Mouse (Mus musculus) midbrain, embryonic 16.5 days (tissue): ENCODE results near the gene Prrg2. TPM values are rescaled to one million over a fixed set of nuclear protein-coding genes. Genes with fewer than 3 reads are reported as not detected.
A peak's percentile ranks its signal among the peaks of the same experiment; 100 is the strongest.

Experiments used
- ATAC-seq: fragments of 200-750 bp; cut with Nextera tagmentation; 2 replicates; pipeline ENCODE4 v1.8.0; 2017; ENCODE audit warnings: moderate TSS enrichment
- H3K27ac ChIP-seq: fragments of 300-500 bp; sonication (generic); 2 replicates; pipeline ENCODE4 v1.5.1; 2014; ENCODE audit warnings: mild to moderate bottlenecking, low read length, mixed read lengths
- H3K27me3 ChIP-seq: fragments of 300-500 bp; sonication (generic); 2 replicates; pipeline ENCODE4 v1.6.1; 2014; ENCODE audit warnings: low read depth, low read length, mixed read lengths; ENCODE audit not compliant: control insufficient read depth, insufficient read depth
- H3K36me3 ChIP-seq: fragments of 300-500 bp; sonication (generic); 2 replicates; pipeline ENCODE4 v1.6.1; 2014; ENCODE audit warnings: mild to moderate bottlenecking, low read length, moderate library complexity, mixed read lengths; ENCODE audit not compliant: control insufficient read depth, insufficient read depth
- H3K4me1 ChIP-seq: fragments of 300-500 bp; sonication (generic); 2 replicates; pipeline ENCODE4 v1.6.1; 2014; ENCODE audit warnings: mild to moderate bottlenecking, low read length, mixed read lengths; ENCODE audit not compliant: control insufficient read depth, insufficient read depth
- H3K4me2 ChIP-seq: fragments of 300-500 bp; sonication (generic); 2 replicates; pipeline ENCODE4 v1.6.1; 2014; ENCODE audit warnings: mild to moderate bottlenecking, low read length, mixed read lengths
- H3K4me3 ChIP-seq: fragments of 300-500 bp; sonication (generic); 2 replicates; pipeline ENCODE4 v1.5.1; 2014; ENCODE audit warnings: low read depth, mild to moderate bottlenecking, low read length, moderate library complexity, mixed read lengths
- H3K9ac ChIP-seq: fragments of 300-500 bp; sonication (generic); 2 replicates; pipeline ENCODE4 v1.6.1; 2014; ENCODE audit warnings: low read depth, low read length, mixed read lengths
- H3K9me3 ChIP-seq: fragments of 300-500 bp; sonication (generic); replicated peaks from 2 replicates; pipeline ENCODE4 v1.6.1; 2014; ENCODE audit warnings: mild to moderate bottlenecking, low read length, mixed read lengths; ENCODE audit not compliant: control insufficient read depth, poor library complexity, severe bottlenecking
- WGBS: fragments of 180-500 bp; shearing (Covaris S2); extraction: QIAGEN DNeasy Blood & Tissue Kit; methylation state at CpG from one replicate; pipeline ENCODE4 v1.1.7; 2014; 5-methylcytosine and 5-hydroxymethylcytosine counted together
- polyA plus RNA-seq: library from polyadenylated mRNA; unstranded; fragments of >200 nt; fragmentation: Nextera tagmentation; extraction: Ambion mirVana; gene quantifications from 2 replicates; pipeline ENCODE4 v1.2.1, GENCODE M21; 2015

The Prrg2 gene
- polyA plus RNA-seq, 1 experiment from 2014 or later, result 13.6 TPM

DNA sequence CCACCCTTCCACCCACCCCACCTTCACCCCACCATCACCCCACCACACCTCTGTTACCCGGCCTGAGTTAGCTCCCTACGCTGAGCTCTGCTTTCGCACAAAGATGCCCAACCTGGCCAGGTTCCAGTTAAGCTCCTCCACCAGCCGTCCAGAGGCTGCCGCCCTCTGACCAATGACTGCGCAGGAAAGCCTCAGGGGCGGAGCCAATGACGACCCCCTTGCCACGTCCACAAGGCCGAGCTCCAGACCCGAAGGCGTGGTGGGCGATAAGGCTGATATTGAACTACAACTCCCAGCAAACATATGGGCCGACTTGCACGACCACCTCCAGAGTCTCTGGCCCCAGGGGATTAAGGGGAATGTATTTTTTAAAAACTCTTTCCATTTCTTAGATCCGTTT lies 29.6 kb upstream of the Prrg2 start, which contains the start of gene Rcn3:
Gene Rcn3, minus strand, starts transcription at position 174 of the 400 bp plus-strand sequence.
- peak within 1 kb of the TSS; percentile 40 for H3K4me3 ChIP-seq
- 0% methylated on average over 16 of the region's 16 CpGs for WGBS
- H3K4me1 ChIP-seq, result peaks cover 5% of the 10 kb centered on the region
- peak; percentile 94 for ATAC-seq
- H3K27me3 ChIP-seq, result no peaks in the 10 kb centered on the region
- H3K9me3 ChIP-seq, result no peaks in the 10 kb centered on the region
- H3K4me2 ChIP-seq, result peak within 1 kb of the TSS; percentile 60
- H3K36me3 ChIP-seq, result no peaks in the 10 kb centered on the region
- peak within 1 kb of the TSS; percentile 57 for H3K9ac ChIP-seq
- no peak within 1 kb of the TSS for H3K27ac ChIP-seq

GRCm38 (mm10) chr7:45091001-45091990 lies 28.8 kb upstream of the Prrg2 start:
- WGBS, result 17% methylated on average over 35 of the region's 35 CpGs

DNA sequence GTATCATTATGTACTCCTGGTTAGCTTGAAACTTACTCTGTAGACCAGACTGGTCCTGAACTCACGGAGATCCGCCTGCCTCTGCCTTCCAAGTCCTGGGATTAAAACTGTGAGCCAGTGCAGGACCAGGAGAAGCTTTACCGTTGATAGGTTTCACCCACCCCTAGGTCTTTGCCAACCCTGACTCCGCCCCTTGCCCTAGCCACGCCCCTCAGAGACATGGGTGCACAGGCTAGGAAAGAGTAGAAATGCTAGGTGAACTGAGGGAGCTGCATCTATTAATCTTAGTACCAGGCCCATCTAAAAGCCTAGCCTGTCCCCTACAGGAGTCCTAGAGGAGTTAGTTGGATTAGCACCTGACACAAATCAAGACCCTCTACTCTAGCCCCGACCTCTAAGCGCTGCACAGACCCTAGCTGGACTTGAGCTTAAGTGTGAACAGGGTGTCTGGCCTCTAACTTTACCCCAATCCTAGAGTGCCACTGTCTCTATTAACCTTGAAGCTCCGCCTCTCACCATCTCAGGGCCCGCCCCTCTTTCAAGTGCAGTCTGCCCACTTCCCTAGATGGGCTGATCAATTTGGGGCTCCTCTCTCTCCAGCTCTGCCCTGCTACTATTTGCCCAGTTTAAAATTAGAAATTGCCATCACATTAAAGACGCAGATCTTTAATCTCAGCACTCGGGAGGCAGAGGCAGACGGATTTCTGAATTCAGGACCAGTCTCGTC lies 27.9 kb upstream of the Prrg2 start:
- no peak overlapping the region for H3K4me2 ChIP-seq
- H3K36me3 ChIP-seq, result peaks cover 5% of the 10 kb centered on the region; the same call in 1 of the 2 replicates
- ATAC-seq, result no peak
- peaks cover 5% of the 10 kb centered on the region for H3K4me1 ChIP-seq
- no peaks in the 10 kb centered on the region for H3K27me3 ChIP-seq
- WGBS, result 82% methylated on average over 13 of the region's 13 CpGs
- H3K9me3 ChIP-seq, result no peaks in the 10 kb centered on the region
- no peak overlapping the region for H3K9ac ChIP-seq
- no peak overlapping the region for H3K27ac ChIP-seq
- H3K4me3 ChIP-seq, result no peak overlapping the region

More at GRCm38 (mm10) chr7:45091001-45091990, 28.8 kb upstream of the Prrg2 start:
- peak overlapping the region; percentile 60 for H3K4me2 ChIP-seq
- H3K27ac ChIP-seq, result no peak overlapping the region
- peaks cover 3% of the 10 kb centered on the region; the same call in 1 of the 2 replicates for H3K36me3 ChIP-seq
- peak overlapping the region; percentile 40 for H3K4me3 ChIP-seq
- H3K9me3 ChIP-seq, result no peaks in the 10 kb centered on the region
- peak overlapping the region; percentile 57 for H3K9ac ChIP-seq
- peaks cover 5% of the 10 kb centered on the region for H3K4me1 ChIP-seq
- peak; percentile 61 for ATAC-seq
- no peaks in the 10 kb centered on the region for H3K27me3 ChIP-seq

DNA sequence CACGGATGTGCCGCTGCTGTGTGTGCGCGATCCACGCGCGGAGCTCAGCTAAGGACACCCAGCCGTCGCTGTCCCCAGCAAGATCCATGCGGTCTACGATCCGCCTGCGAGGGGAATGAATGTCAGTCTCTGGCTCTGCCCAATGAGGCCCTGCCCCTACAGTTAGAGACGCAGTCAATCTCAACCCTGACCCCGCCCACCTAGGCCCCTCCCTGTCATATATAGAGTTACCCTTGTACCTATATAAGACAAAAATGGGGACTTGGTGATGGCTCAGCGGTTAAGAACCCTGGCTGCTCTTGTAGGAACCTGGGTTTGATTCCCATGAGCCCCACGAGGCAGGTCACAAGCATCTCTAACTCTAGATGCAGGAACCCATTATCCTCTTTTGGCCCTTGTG lies 26.1 kb upstream of the Prrg2 start:
- no peak overlapping the region for H3K4me2 ChIP-seq
- 97% methylated on average over 17 of the region's 17 CpGs for WGBS
- H3K27me3 ChIP-seq, result no peaks in the 10 kb centered on the region
- ATAC-seq, result no peak
- no peaks in the 10 kb centered on the region for H3K9me3 ChIP-seq
- peaks cover 5% of the 10 kb centered on the region for H3K4me1 ChIP-seq
- no peak overlapping the region for H3K4me3 ChIP-seq
- H3K9ac ChIP-seq, result no peak overlapping the region
- H3K27ac ChIP-seq, result no peak overlapping the region
- H3K36me3 ChIP-seq, result peaks cover 5% of the 10 kb centered on the region; the same call in 1 of the 2 replicates

GRCm38 (mm10) chr7:45086084-45086483 lies 23.6 kb upstream of the Prrg2 start:
- H3K4me3 ChIP-seq, result no peak overlapping the region
- peaks cover 5% of the 10 kb centered on the region; the same call in 1 of the 2 replicates for H3K36me3 ChIP-seq
- peaks cover 2% of the 10 kb centered on the region; the same call in 1 of the 2 replicates for H3K4me1 ChIP-seq
- no peaks in the 10 kb centered on the region for H3K9me3 ChIP-seq
- no peak overlapping the region for H3K27ac ChIP-seq
- H3K27me3 ChIP-seq, result no peaks in the 10 kb centered on the region
- no peak overlapping the region for H3K4me2 ChIP-seq
- H3K9ac ChIP-seq, result no peak overlapping the region
- ATAC-seq, result no peak
- 82% methylated on average over 4 of the region's 4 CpGs for WGBS

- no peaks in the 10 kb centered on the region for H3K4me1 ChIP-seq
- WGBS, result 81% methylated on average over 22 of the region's 22 CpGs
Observed at GRCm38 (mm10) chr7:45083300-45083890, 20.9 kb upstream of the Prrg2 start.

GRCm38 (mm10) chr7:45082401-45083299 lies 20.2 kb upstream of the Prrg2 start:
- H3K4me2 ChIP-seq, result no peak overlapping the region
- no peaks in the 10 kb centered on the region for H3K9me3 ChIP-seq
- ATAC-seq, result no peak
- H3K27me3 ChIP-seq, result no peaks in the 10 kb centered on the region
- no peaks in the 10 kb centered on the region for H3K4me1 ChIP-seq
- WGBS, result 78% methylated on average over 25 of the region's 25 CpGs
- H3K4me3 ChIP-seq, result no peak overlapping the region
- peaks cover 7% of the 10 kb centered on the region; the same call in 1 of the 2 replicates for H3K36me3 ChIP-seq
- H3K9ac ChIP-seq, result peak overlapping the region; percentile 20; the same call in 1 of the 2 replicates
- peak overlapping the region; percentile 53 for H3K27ac ChIP-seq

More at GRCm38 (mm10) chr7:45083300-45083890, 20.9 kb upstream of the Prrg2 start:
- Histone ChIP-seq H3K4me2 (no peak overlapping the region), H3K4me3 (no peak overlapping the region), H3K27me3 (no peaks in the 10 kb centered on the region), H3K27ac (no peak overlapping the region), H3K9me3 (no peaks in the 10 kb centered on the region), H3K9ac (peak overlapping the region; percentile 20; the same call in 1 of the 2 replicates), H3K36me3 (peaks cover 5% of the 10 kb centered on the region; the same call in 1 of the 2 replicates)
- no peak for ATAC-seq

GRCm38 (mm10) chr7:45081016-45081415 lies 18.5 kb upstream of the Prrg2 start:
- Histone ChIP-seq H3K27me3 (no peaks in the 10 kb centered on the region), H3K9me3 (no peaks in the 10 kb centered on the region), H3K27ac (no peak overlapping the region), H3K4me3 (no peak overlapping the region), H3K36me3 (peaks cover 14% of the 10 kb centered on the region), H3K4me1 (no peaks in the 10 kb centered on the region), H3K4me2 (no peak overlapping the region), H3K9ac (no peak overlapping the region)
- WGBS, result 45% methylated on average over 5 of the region's 5 CpGs
- no peak for ATAC-seq
